Mouse (Mus musculus): ENCODE measurements at regions not wholly inside any gene's neighbourhood (a gene's known extent, or its start where the extent isn't known, plus 50 kb on each side); places are given as distances from the start of the nearest gene placed in this dataset.
"Not testable (repeated sequence)": the region's sequence is repeated elsewhere in the genome, so short reads cannot be mapped to it uniquely, and the experiment has no call there.

DNA sequence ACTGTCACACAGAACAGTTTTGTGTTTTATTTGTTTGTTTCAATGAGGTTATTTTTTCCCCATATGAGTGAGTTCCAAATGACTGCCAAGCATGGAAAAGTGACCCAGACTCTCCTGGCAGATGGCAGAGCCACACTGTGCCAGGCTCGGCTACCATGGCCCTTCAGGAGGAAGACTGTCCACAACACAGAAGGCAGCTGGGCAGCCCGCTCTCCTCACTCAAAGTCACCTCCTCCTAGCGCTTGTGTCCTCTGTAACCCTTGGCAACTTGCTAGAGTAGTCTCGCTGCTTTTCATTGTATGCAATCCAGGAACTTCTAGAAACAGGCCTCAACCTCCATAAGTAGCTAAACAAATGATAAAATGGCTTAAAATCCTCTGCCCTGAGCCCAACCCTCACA lies 299.2 kb downstream of the Gxylt1 start:
- Histone ChIP-seq H3K27me3 (replicated peaks; ENCODE audit: control insufficient read depth, insufficient read depth, low read length) (no peaks in the 10 kb centered on the region), H3K4me2 (ENCODE audit: low read depth, low read length) (no peak overlapping the region), H3K36me3 (ENCODE audit: control insufficient read depth, insufficient read depth, low read length) (no peaks in the 10 kb centered on the region), H3K27ac (ENCODE audit: low read length) (no peak overlapping the region), H3K4me1 (ENCODE audit: control insufficient read depth, insufficient read depth, low read length) (no peaks in the 10 kb centered on the region), H3K9ac (ENCODE audit: low read depth, low read length) (no peak overlapping the region), H3K4me3 (ENCODE audit: low read length) (no peak overlapping the region), H3K9me3 (ENCODE audit: control insufficient read depth, low read length) (no peaks in the 10 kb centered on the region)
- 75% methylated on average over 4 of the region's 4 CpGs for whole genome bisulfite sequencing
- ATAC-seq: no peak

DNA sequence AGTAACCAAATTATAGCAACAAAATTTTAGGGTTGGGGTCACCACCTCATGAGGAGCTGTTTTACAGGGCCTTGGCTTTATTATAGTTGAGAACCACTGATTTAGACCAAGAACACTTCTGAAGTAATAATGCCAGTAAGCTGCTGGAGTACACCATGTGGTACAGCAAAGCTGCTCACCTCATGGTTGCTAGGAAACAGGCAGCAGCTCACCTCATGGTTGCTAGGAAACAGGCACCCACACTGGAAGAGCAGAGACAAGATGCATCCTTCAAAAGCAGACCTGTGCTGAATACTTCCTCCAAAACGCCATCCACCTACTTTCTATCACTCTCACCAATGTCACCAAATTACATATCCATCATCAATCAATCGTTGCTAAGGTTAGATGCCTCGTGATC lies 300.0 kb downstream of the Gxylt1 start:
- Histone ChIP-seq H3K4me2 (ENCODE audit: low read depth, low read length) (no peak overlapping the region), H3K36me3 (ENCODE audit: control insufficient read depth, insufficient read depth, low read length) (no peaks in the 10 kb centered on the region), H3K4me1 (ENCODE audit: control insufficient read depth, insufficient read depth, low read length) (no peaks in the 10 kb centered on the region), H3K27ac (ENCODE audit: low read length) (no peak overlapping the region), H3K4me3 (ENCODE audit: low read length) (no peak overlapping the region), H3K9me3 (ENCODE audit: control insufficient read depth, low read length) (no peaks in the 10 kb centered on the region), H3K27me3 (replicated peaks; ENCODE audit: control insufficient read depth, insufficient read depth, low read length) (no peaks in the 10 kb centered on the region), H3K9ac (ENCODE audit: low read depth, low read length) (no peak overlapping the region)
- WGBS: 75% methylated on average over 3 of the region's 3 CpGs
- no peak for ATAC-seq

DNA sequence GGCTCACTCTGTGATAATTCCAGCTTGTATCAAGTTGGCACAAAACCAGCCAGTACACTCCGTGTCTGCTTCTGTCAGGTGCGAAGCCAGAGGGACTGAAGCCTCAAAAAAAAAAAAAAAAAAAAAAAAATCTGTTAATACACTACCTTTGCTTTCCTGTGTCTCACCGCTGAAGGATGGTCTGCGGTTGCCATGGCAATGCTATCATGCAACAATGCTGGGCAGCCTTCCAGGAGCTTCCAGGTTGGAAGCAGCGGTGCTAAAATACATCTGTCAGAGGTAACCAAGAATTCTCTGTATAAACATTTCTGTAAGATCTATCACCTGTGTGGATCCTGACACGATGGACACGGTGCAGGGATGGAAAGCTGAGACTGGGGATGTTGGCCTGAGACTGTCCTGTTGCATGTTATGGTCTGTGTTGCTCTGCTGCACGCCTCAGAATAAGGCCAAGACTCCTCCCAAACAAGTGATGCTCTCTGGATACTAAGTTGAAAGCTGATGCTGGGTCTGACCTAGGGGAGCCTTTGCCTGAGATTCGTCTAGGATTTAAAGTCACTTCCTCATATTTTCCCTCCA lies 301.2 kb downstream of the Gxylt1 start:
- H3K27ac ChIP-seq (ENCODE audit: low read length): no peak overlapping the region

DNA sequence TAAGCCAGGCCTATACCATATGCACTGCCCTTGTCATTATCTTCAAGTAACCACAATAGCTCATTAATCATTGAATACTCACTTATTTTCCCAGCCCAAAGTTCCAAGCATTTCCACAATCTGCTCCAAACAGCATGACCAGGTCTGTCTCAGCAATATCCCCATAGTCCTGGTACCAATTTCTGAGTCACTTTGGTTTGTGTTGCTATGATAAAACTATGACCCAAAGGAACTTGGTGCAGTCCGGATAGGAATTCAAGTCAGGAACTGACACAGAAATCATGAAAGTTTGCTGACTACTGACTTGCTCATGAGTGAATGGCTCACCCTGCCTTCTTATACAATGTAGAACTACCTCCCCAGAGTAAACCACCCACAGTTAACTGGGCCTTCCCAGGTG lies 309.4 kb downstream of the Gxylt1 start:
- H3K4me2 ChIP-seq (ENCODE audit: low read depth, low read length): no peak overlapping the region
- no peak overlapping the region for H3K4me3 ChIP-seq (ENCODE audit: low read length)
- H3K27me3 ChIP-seq (replicated peaks; ENCODE audit: control insufficient read depth, insufficient read depth, low read length): no peaks in the 10 kb centered on the region
- no peak overlapping the region for H3K9ac ChIP-seq (ENCODE audit: low read depth, low read length)
- H3K9me3 ChIP-seq (ENCODE audit: control insufficient read depth, low read length): no peaks in the 10 kb centered on the region
- no peaks in the 10 kb centered on the region for H3K4me1 ChIP-seq (ENCODE audit: control insufficient read depth, insufficient read depth, low read length)
- H3K27ac ChIP-seq (ENCODE audit: low read length): no peak overlapping the region
- no peak for ATAC-seq
- H3K36me3 ChIP-seq (ENCODE audit: control insufficient read depth, insufficient read depth, low read length): no peaks in the 10 kb centered on the region
- WGBS: 84% methylated on average over 1 of the region's 1 CpGs

More for the DNA sequence above, 301.2 kb downstream of the Gxylt1 start:
- no peak overlapping the region for H3K4me3 ChIP-seq (ENCODE audit: low read length)
- H3K9ac ChIP-seq (ENCODE audit: low read depth, low read length): no peak overlapping the region
- no peak; the same call in 1 of the 2 replicates for ATAC-seq
- WGBS: 54% methylated on average over 9 of the region's 9 CpGs
- H3K4me1 ChIP-seq (ENCODE audit: control insufficient read depth, insufficient read depth, low read length): no peaks in the 10 kb centered on the region
- H3K9me3 ChIP-seq (ENCODE audit: control insufficient read depth, low read length): no peaks in the 10 kb centered on the region
- H3K27me3 ChIP-seq (replicated peaks; ENCODE audit: control insufficient read depth, insufficient read depth, low read length): no peaks in the 10 kb centered on the region
- H3K4me2 ChIP-seq (ENCODE audit: low read depth, low read length): no peak overlapping the region
- no peaks in the 10 kb centered on the region for H3K36me3 ChIP-seq (ENCODE audit: control insufficient read depth, insufficient read depth, low read length)

DNA sequence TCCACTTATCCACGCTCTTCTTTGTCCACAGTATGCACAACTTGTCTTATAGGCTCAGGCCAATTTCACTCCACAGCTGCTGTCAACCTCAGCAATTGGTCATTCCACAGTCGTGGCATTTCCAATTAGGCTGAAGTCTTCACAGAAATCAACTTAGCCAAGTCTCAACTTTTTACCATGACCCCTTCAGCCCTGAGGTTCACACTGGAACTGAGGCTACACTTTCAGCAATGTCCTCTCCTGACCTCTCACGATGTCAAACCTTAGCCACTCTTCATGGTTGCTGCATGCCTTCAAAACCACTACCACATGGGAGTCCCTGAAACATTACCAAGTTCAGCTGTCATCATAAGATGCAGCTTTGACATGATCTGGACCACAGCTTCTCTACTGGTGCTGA lies 310.1 kb downstream of the Gxylt1 start:
- no peak overlapping the region for H3K4me2 ChIP-seq (ENCODE audit: low read depth, low read length)
- no peaks in the 10 kb centered on the region for H3K9me3 ChIP-seq (ENCODE audit: control insufficient read depth, low read length)
- H3K36me3 ChIP-seq (ENCODE audit: control insufficient read depth, insufficient read depth, low read length): no peaks in the 10 kb centered on the region
- H3K27me3 ChIP-seq (replicated peaks; ENCODE audit: control insufficient read depth, insufficient read depth, low read length): no peaks in the 10 kb centered on the region
- H3K9ac ChIP-seq (ENCODE audit: low read depth, low read length): no peak overlapping the region
- WGBS: 83% methylated on average over 3 of the region's 3 CpGs
- H3K4me3 ChIP-seq (ENCODE audit: low read length): no peak overlapping the region
- ATAC-seq: no peak
- no peak overlapping the region for H3K27ac ChIP-seq (ENCODE audit: low read length)
- H3K4me1 ChIP-seq (ENCODE audit: control insufficient read depth, insufficient read depth, low read length): no peaks in the 10 kb centered on the region

DNA sequence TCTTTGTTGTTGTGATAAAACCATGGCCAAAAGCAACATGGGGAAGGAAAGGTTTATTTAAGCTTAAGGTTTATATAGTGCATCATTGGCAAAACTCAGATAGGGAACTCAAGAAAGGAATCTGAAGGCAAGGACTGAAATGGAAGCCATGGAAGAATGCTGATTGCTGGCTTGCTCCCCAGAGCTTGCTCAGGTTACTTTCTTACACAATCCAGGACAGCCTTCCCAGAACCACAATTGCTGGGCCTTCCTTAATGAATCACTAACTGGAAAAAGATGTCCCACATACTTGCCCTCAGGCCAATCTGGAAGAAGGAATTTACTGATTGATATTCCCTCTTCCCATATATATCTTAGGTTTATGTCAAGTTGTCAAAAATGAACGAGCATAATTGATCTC lies 310.8 kb downstream of the Gxylt1 start:
- Histone ChIP-seq H3K4me3 (ENCODE audit: low read length) (no peak overlapping the region), H3K27me3 (replicated peaks; ENCODE audit: control insufficient read depth, insufficient read depth, low read length) (no peaks in the 10 kb centered on the region), H3K9ac (ENCODE audit: low read depth, low read length) (no peak overlapping the region), H3K9me3 (ENCODE audit: control insufficient read depth, low read length) (no peaks in the 10 kb centered on the region), H3K4me1 (ENCODE audit: control insufficient read depth, insufficient read depth, low read length) (no peaks in the 10 kb centered on the region), H3K36me3 (ENCODE audit: control insufficient read depth, insufficient read depth, low read length) (no peaks in the 10 kb centered on the region), H3K27ac (ENCODE audit: low read length) (no peak overlapping the region), H3K4me2 (ENCODE audit: low read depth, low read length) (no peak overlapping the region)
- WGBS: 87% methylated on average over 1 of the region's 1 CpGs
- no peak for ATAC-seq

DNA sequence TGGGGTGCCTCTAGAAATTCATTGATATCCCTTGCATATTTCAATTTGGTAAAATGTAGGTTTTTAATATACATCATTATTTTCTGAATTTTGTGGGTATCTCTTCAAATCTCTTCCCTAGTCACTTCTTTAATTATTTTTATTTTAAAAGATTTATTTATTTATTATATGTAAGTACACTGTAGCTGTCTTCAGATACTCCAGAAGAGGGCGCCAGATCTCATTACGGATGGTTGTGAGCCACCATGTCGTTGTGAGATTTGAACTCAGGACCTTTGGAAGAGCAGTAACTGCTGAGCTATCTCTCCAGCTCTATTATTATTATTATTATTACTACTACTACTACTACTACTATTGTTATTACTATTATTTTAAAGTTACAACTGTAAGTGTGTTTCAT lies 324.1 kb downstream of the Gxylt1 start:
- not testable (repeated sequence) for H3K9me3 ChIP-seq (ENCODE audit: control insufficient read depth, low read length); H3K27me3 ChIP-seq (replicated peaks; ENCODE audit: control insufficient read depth, insufficient read depth, low read length); H3K4me2 ChIP-seq (ENCODE audit: low read depth, low read length); H3K4me3 ChIP-seq (ENCODE audit: low read length); ATAC-seq; H3K27ac ChIP-seq (ENCODE audit: low read length); H3K36me3 ChIP-seq (ENCODE audit: control insufficient read depth, insufficient read depth, low read length); H3K4me1 ChIP-seq (ENCODE audit: control insufficient read depth, insufficient read depth, low read length); H3K9ac ChIP-seq (ENCODE audit: low read depth, low read length)
- WGBS: 84% methylated on average over 3 of the region's 3 CpGs

DNA sequence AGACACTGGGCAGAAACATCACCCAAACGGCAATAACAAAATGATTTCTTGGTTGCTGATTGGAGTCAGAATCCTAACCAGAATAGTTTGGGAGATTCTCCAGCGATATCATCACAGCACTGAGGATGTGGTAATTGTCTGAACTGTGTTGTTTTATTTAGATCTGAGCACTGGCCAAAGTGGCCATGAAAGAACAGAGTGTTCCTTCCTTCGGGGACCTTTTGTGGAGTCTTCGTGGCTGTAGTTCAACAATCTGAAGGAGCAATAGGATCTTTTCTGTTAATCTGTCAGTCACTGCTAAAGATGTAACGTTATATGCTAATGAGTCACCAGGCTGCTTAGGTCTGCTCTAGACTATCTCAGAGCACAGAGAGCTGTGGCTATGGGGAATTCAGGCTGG lies 328.8 kb downstream of the Gxylt1 start:
- H3K27me3 ChIP-seq (replicated peaks; ENCODE audit: control insufficient read depth, insufficient read depth, low read length): no peaks in the 10 kb centered on the region
- no peak for ATAC-seq
- H3K9me3 ChIP-seq (ENCODE audit: control insufficient read depth, low read length): no peaks in the 10 kb centered on the region

DNA sequence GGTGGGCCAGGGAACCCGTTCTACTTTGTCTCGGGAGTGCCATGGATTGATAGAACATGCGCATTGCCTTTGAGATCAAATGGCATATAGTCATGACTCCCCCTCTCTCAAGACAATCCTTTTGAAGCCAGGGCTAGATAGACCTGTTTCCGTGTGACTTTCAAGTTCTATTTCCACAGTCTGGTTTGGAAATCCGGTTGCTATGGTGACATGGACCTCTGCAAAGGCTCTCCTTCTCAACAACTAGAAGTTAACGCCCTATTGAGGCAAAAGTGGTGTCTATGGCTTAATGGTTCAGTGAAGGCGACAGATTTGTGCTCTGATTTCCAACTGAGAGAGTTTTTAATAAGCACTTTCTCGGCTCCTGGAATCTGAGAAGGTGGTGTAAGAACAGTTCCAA lies 371.2 kb downstream of the Gxylt1 start:
- Histone ChIP-seq H3K27ac (ENCODE audit: low read length) (no peak overlapping the region), H3K4me2 (ENCODE audit: low read depth, low read length) (no peak overlapping the region), H3K27me3 (replicated peaks; ENCODE audit: control insufficient read depth, insufficient read depth, low read length) (no peaks in the 10 kb centered on the region), H3K9ac (ENCODE audit: low read depth, low read length) (no peak overlapping the region), H3K4me3 (ENCODE audit: low read length) (no peak overlapping the region), H3K4me1 (ENCODE audit: control insufficient read depth, insufficient read depth, low read length) (no peaks in the 10 kb centered on the region), H3K9me3 (ENCODE audit: control insufficient read depth, low read length) (no peaks in the 10 kb centered on the region), H3K36me3 (ENCODE audit: control insufficient read depth, insufficient read depth, low read length) (no peaks in the 10 kb centered on the region)
- no peak for ATAC-seq
- 78% methylated on average over 8 of the region's 8 CpGs for WGBS

More for the DNA sequence above, 328.8 kb downstream of the Gxylt1 start:
- no peaks in the 10 kb centered on the region for H3K36me3 ChIP-seq (ENCODE audit: control insufficient read depth, insufficient read depth, low read length)
- no peak overlapping the region for H3K27ac ChIP-seq (ENCODE audit: low read length)
- no peak overlapping the region for H3K4me2 ChIP-seq (ENCODE audit: low read depth, low read length)
- no peak overlapping the region for H3K4me3 ChIP-seq (ENCODE audit: low read length)
- 68% methylated on average over 5 of the region's 5 CpGs for WGBS
- H3K9ac ChIP-seq (ENCODE audit: low read depth, low read length): no peak overlapping the region
- no peaks in the 10 kb centered on the region for H3K4me1 ChIP-seq (ENCODE audit: control insufficient read depth, insufficient read depth, low read length)

DNA sequence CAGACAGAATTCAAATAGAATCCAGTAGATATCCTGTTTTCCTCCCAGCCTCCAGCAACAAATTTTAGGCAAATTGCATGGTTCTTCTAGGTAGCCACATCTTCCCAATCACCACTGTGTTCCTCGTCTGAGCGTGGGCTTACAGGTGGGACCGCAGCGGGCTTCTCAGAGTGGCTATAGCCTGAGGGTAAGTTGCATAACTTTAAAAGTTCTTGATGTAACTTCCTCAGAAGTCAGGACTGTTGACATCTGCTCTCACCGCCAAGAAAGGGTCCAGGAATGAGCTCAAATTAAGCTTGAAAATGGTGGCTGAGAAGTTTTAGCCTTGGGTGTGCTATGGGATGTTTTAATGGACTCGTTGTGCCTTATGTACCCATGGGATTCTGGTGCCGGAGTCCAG lies 377.7 kb downstream of the Gxylt1 start:
- H3K4me3 ChIP-seq (ENCODE audit: low read length): no peak overlapping the region
- H3K27ac ChIP-seq (ENCODE audit: low read length): no peak overlapping the region
- no peak overlapping the region for H3K9ac ChIP-seq (ENCODE audit: low read depth, low read length)
- no peak for ATAC-seq
- no peaks in the 10 kb centered on the region for H3K4me1 ChIP-seq (ENCODE audit: control insufficient read depth, insufficient read depth, low read length)
- H3K36me3 ChIP-seq (ENCODE audit: control insufficient read depth, insufficient read depth, low read length): no peaks in the 10 kb centered on the region
- H3K9me3 ChIP-seq (ENCODE audit: control insufficient read depth, low read length): no peaks in the 10 kb centered on the region
- 93% methylated on average over 7 of the region's 7 CpGs for WGBS
- no peaks in the 10 kb centered on the region for H3K27me3 ChIP-seq (replicated peaks; ENCODE audit: control insufficient read depth, insufficient read depth, low read length)
- no peak overlapping the region for H3K4me2 ChIP-seq (ENCODE audit: low read depth, low read length)

Data from intestine, embryonic 16.5 days (tissue).